Mouse (Mus musculus): ENCODE measurements at regions not wholly inside any gene's neighbourhood (a gene's known extent, or its start where the extent isn't known, plus 50 kb on each side); places are given as distances from the start of the nearest gene placed in this dataset.
A peak's percentile ranks its signal among the peaks of the same experiment; 100 is the strongest.

GRCm38 (mm10) chr6:94936206-94936605 lies 180.8 kb upstream of the Kbtbd8 start:
- no peak for TF ChIP-seq GATA4 (IDR thresholded peaks at IDR 0.05; ENCODE audit: insufficient replicate concordance, low read length)

GRCm38 (mm10) chr6:94935706-94936105 lies 181.3 kb upstream of the Kbtbd8 start:
- TF ChIP-seq GATA4 (IDR thresholded peaks at IDR 0.05; ENCODE audit: insufficient replicate concordance, low read length), result peak; percentile 59; the same call in 1 of the 2 replicates

- TF ChIP-seq GATA4 (IDR thresholded peaks at IDR 0.05; ENCODE audit: insufficient replicate concordance, low read length), result no peak
Measured at GRCm38 (mm10) chr6:94927811-94928210, 189.2 kb upstream of the Kbtbd8 start.

GRCm38 (mm10) chr6:94926652-94927211 lies 190.3 kb upstream of the Kbtbd8 start:
- no peak for TF ChIP-seq GATA4 (IDR thresholded peaks at IDR 0.05; ENCODE audit: insufficient replicate concordance, low read length)

- no peak for TF ChIP-seq GATA4 (IDR thresholded peaks at IDR 0.05; ENCODE audit: insufficient replicate concordance, low read length)
Measured at GRCm38 (mm10) chr6:94925408-94925807, 191.6 kb upstream of the Kbtbd8 start.

- TF ChIP-seq GATA4 (IDR thresholded peaks at IDR 0.05; ENCODE audit: insufficient replicate concordance, low read length), result no peak
Measured at GRCm38 (mm10) chr6:94924338-94925039, 192.6 kb upstream of the Kbtbd8 start.

- TF ChIP-seq GATA4 (IDR thresholded peaks at IDR 0.05; ENCODE audit: insufficient replicate concordance, low read length), result no peak
Measured at GRCm38 (mm10) chr6:94921741-94922140, 195.3 kb upstream of the Kbtbd8 start.

GRCm38 (mm10) chr6:94920770-94921169 lies 196.3 kb upstream of the Kbtbd8 start:
- TF ChIP-seq GATA4 (IDR thresholded peaks at IDR 0.05; ENCODE audit: insufficient replicate concordance, low read length), result no peak

- peak; percentile 84 for TF ChIP-seq GATA4 (IDR thresholded peaks at IDR 0.05; ENCODE audit: insufficient replicate concordance, low read length)
Measured at GRCm38 (mm10) chr6:94919194-94919743, 197.8 kb upstream of the Kbtbd8 start.

GRCm38 (mm10) chr6:94915842-94916620 lies 201.0 kb upstream of the Kbtbd8 start:
- TF ChIP-seq GATA4 (IDR thresholded peaks at IDR 0.05; ENCODE audit: insufficient replicate concordance, low read length), result peak; percentile 89

- no peak for TF ChIP-seq GATA4 (IDR thresholded peaks at IDR 0.05; ENCODE audit: insufficient replicate concordance, low read length)
Measured at GRCm38 (mm10) chr6:94911836-94912235, 205.2 kb upstream of the Kbtbd8 start.

- no peak for TF ChIP-seq GATA4 (IDR thresholded peaks at IDR 0.05; ENCODE audit: insufficient replicate concordance, low read length)
Measured at GRCm38 (mm10) chr6:94911374-94911773, 205.7 kb upstream of the Kbtbd8 start.

GRCm38 (mm10) chr6:94900862-94901261 lies 200.9 kb upstream of the Lrig1 start:
- TF ChIP-seq GATA4 (IDR thresholded peaks at IDR 0.05; ENCODE audit: insufficient replicate concordance, low read length), result no peak

- no peak for TF ChIP-seq GATA4 (IDR thresholded peaks at IDR 0.05; ENCODE audit: insufficient replicate concordance, low read length)
Measured at GRCm38 (mm10) chr6:94898881-94899280, 198.9 kb upstream of the Lrig1 start.

- no peak for TF ChIP-seq GATA4 (IDR thresholded peaks at IDR 0.05; ENCODE audit: insufficient replicate concordance, low read length)
Measured at GRCm38 (mm10) chr6:94890165-94890564, 190.2 kb upstream of the Lrig1 start.

- no peak for TF ChIP-seq GATA4 (IDR thresholded peaks at IDR 0.05; ENCODE audit: insufficient replicate concordance, low read length)
Measured at GRCm38 (mm10) chr6:94889271-94889670, 189.3 kb upstream of the Lrig1 start.

Measured in liver, adult (tissue).